Mouse (Mus musculus): ENCODE measurements at regions not wholly inside any gene's neighbourhood (a gene's known extent, or its start where the extent isn't known, plus 50 kb on each side); places are given as distances from the start of the nearest gene placed in this dataset.

DNA sequence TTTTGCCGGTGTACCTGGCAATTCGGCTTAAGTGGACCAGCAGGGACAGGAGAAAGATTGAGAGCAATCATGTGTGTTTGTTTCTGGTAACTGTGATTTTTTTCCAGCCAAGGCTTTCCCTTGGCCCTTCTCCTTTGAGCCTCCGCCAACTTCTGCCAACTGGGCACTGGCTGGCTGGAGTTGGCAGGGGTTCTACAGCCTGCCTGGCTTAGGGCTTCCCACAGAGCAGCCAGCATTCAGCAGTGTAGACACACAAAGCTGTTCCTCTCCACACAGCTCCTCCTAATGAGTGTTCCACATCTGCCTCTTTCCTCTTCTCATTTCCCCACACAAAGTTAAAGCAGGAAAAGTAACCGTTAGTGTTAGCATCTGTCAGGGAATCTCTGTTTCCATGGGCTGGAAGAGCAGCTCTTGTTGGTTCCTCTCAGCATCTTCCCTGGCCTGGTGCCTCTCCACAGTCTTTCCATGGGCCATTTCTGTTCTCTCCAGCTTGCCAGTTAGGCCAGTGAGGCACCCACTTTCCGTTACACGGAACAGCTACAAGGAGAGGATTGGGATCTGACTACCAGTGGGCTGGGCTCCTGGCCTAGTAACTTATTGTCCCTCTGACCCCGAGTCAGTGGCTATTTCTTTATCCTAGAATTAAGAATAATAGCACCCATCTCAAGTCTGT is 68.0 kb upstream of the Rbm24 start:
- DNase-seq: peak; percentile 24 to 35

DNA sequence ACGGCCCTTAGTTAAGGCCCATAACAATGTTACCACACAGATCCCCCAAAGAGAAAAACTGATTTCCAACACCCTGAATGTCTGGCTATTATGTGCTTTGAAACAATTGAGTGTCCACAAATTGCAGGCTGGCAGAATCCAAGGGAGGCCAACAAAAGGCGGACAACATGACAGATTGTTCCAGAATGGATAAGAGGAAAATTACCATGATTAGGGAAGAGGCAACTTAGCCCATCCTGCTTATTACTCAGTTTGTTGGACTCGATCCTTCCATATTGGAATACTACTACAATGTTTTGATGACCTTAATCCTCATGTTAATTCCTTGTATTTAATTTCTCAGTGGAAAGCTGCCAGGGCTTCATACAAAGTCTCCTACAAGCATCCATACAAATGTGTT is 62.9 kb upstream of the Rbm24 start:
- no peak for DNase-seq

DNA sequence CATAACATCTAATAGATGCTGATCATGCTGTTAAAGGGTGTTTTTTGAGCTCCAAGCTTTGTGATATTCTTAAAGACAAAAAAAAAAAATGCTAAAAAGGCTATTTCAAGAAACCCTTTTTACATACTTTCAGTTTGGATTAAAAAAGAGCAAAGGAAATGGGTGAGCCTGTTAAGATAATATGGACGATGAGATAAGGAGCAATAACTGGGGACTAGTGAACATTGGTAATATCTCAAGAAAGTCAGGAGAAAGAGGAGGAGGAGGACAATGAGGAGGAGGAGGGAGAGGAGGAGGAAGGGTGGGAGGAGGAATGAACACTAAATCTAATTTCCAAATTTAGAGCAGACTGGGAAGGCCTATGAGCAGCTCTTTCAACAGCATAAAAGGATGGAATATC is 62.3 kb upstream of the Rbm24 start:
- DNase-seq: no peak

DNA sequence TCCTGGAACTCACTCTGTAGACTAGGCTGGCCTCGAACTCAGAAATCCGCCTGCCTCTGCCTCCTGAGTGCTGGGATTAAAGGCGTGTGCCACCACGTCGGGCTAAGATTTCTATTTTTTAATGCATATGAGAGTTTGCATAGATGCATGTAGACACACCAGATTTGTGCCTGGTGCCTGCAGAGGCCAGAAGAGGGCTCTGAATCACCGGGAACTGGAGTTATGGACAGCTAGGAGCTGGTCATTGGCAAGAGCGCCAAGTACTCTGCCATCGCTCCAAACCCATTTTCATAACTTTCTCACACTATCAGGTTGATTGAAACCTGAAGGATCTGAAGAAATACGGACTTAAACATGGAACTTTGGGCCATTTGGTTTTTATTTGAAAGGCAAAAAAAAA is 61.2 kb upstream of the Rbm24 start:
- DNase-seq: no peak

DNA sequence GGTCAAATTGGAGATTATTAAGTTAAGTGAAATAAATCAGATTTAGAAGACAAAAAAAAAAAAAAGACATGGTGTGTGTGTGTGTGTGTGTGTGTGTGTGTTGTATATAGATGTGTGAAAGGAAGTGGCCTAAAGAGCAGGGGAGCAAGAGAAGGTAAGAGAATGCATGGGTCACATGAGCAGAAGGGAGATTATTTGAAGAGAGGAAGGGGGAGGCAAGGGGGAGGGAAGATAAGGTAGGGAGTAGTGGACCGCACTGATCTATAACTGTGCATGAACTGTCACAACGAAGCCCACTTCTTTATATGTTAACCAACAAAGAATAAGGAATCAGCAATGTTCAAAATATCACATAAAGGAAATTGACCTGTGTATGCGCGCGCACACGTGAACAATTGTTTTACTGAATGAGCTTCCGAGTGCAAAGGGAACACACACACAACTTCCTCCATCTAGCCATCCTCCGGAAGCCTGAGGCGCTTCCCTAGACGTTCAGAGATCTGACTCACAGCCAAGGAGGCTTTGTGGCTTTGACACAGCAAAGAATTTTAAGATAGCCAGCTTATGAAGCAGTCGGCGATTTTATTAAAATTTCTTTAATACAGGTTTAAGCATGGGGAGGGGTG is 57.6 kb upstream of the Rbm24 start:
- no peak for DNase-seq

DNA sequence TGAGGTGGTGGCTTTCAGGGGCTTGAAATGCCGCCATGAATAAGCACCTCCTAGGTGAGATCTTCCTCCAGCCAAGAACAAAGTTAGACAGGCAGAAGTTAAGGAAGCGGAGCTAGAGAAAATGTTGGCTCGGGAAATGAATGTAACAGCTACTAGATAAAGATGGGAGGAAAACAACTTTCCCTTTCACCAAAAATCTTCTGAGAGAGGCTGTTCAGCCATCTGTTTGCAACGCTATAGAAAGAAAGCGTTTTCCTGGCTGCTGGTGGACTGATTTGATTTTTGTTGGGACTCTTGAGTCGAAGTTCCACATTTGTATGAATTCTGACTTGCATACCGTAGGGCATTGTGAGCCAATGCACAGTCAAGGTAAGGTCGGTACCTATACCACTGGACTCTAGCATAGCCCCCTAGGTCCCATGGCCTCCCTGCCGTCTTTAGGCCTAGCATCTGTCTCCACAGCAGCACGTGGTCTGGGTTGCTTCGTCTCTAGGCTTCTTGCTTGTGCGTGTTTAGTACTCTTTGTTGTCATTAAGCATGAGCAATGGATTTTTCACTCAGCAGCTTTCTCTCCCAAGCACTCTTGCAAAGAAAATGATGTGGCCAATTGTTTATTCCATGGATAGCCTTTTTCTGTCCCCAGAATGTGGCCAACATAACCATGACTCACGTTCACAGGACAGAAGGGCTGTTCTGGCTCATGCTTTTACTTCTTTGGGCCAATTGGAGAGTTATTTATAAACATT is 54.6 kb upstream of the Rbm24 start:
- DNase-seq: no peak

DNA sequence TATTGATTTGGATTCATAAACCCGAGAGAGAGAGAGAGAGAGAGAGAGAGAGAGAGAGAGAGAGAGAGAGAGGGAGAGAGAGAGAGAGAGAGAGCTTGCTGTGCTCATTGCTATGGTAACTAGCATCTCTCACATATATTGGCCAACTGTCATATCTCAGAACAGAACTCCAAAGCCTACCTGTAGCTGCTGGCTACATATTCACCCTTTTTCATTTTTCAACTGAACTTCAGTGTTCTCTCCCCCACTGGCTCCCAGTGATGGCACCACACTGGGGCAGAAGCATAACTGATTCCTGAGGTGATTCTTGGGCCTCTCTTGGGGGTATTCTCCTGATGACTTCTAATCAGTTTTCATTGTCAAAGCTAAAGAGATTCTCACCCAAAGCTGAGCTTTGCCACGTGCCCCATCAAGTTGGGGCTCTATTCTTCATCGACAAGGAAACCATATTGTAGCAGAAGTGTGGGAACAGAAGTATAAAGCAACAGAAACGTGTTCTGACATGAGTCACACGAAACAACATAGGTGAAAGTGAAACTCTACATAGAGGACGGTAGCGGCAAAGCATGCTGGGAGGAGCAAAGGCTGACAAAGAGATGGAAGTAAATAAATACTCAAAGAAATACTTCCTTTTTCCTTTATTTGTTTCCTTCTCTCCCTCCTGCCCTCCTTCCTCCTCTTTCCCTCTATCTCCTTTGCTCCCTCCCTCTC is 53.9 kb upstream of the Rbm24 start:
- DNase-seq: no peak

DNA sequence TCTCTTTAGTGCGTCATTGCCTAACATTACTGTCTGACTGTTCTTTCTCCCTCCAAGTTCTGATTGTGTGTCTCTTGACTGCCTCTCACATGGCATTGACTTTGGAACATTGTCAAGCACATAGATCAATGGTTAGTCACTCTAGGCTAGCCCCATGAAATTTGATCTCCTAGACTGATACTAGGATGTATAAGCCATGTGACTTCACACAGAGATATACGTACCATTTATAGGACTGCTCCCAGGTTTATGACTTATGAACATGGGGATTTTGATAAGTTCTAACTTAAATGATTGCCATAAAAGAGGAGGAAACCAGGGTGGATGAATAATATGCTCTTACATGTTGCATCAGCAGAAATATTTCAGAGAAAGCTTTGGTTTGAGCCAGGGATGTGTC is 52.9 kb upstream of the Rbm24 start:
- DNase-seq: no peak
